ENCODE assay signal across 8 mouse cellular contexts in the genomic region with DNA sequence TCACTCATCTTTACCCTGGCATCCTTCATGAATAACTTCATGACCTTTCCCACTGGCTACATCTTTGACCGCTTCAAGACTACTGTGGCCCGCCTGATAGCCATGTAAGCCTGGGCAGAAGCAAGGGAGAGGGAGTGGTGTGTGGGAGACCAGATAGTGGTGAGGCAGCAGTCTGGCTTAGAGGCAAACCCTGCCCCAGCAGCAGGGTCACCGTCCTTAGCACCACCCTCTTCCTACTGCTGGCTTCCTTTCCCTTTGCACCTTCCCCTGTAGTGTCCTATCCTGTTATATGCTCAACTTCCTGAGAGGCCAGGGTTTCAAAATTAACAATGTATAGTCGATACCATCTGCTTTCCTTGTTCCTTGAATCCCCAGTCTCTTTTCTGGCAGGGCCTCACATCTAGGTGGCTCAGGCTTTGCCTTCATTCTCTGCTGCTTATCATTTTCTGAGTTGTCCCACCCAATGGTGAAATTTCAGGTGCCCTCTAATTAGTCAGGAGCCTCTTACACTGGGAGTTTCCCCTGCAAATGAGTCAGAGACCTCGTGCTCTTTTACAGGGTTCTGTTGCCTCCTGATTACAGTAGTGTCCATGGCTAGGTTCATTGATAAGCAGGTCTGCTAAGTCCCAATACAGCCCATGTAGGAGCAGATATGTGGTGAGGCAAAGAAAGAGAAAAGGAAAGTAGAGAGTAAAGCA. TPM values are rescaled to one million over a fixed set of nuclear protein-coding genes. Genes with fewer than 3 reads are reported as not detected.
DNase-seq lines count a peak whose midpoint lies in the region; ATAC-seq and TF ChIP-seq lines count a peak whose summit lies in the region.

No protein-coding gene starts in this region.

- H3K4me1 ChIP-seq in CH12.LX (ENCODE audit: control insufficient read depth in 1 of 2, insufficient read depth in 2 of 2) = peaks cover 2 to 42% of the 10 kb centered on the region in 2 experiments; a peak in 3 of 4 replicates
- peaks cover 15% of the 10 kb centered on the region; the same call in 1 of the 2 replicates for H3K4me1 ChIP-seq in brown adipose tissue, adult 24 weeks (ENCODE audit: control insufficient read depth, insufficient read depth, insufficient read length, low read length)

- peaks cover 24 to 44% of the 10 kb centered on the region in 2 experiments for H3K36me3 ChIP-seq in CH12.LX (replicated peaks in 1 of 2; ENCODE audit: control insufficient read depth in 1 of 2, insufficient read depth in 1 of 2, low read length in 1 of 2)

- dilution Hi-C loops in CH12.LX (cut with MboI; ENCODE audit: extremely low pct_ligation_motif_present, extremely low pct_unique_long_range_greater_than_20kb, low sequenced_read_pairs) = no loop called here

- TF ChIP-seq RAD21 in CH12.LX (IDR thresholded peaks at IDR 0.05; ENCODE audit: low read depth, low read length) = no peak

- no peak for TF ChIP-seq CTCF in CH12.LX (conservative IDR thresholded peaks at IDR 0.05 in 1 of 2, IDR thresholded peaks at IDR 0.05 in 1 of 2; ENCODE audit: low read depth in 2 of 2, low read length in 2 of 2)

- peak overlapping the region; percentile 58 to 78 (median 77) for H3K4me3 ChIP-seq in CH12.LX (replicated peaks in 1 of 3; ENCODE audit: low read depth in 2 of 3, low read length in 2 of 3, poor library complexity in 1 of 3)
- H3K4me3 ChIP-seq in brown adipose tissue, adult 24 weeks (ENCODE audit: insufficient read depth, low read depth, low read length) = peak overlapping the region; percentile 64

- peak overlapping the region; percentile 72 for H3K4me2 ChIP-seq in CH12.LX (ENCODE audit: insufficient read depth, low read depth, poor library complexity, severe bottlenecking)

- H3K79me2 ChIP-seq in CH12.LX (replicated peaks; ENCODE audit: control insufficient read depth, extremely low read depth, insufficient read depth, poor library complexity, severe bottlenecking) = peaks cover 29% of the 10 kb centered on the region

- peak; percentile 61 for TF ChIP-seq POLR2A in CH12.LX (IDR thresholded peaks at IDR 0.05; ENCODE audit: low read depth, low read length)

- peak overlapping the region; percentile 87 for H3K9ac ChIP-seq in CH12.LX (ENCODE audit: insufficient read depth, low read depth)

- in situ Hi-C loops in CH12.LX (cut with MboI; ENCODE audit: low pct_ligation_motif_present, low pct_unique_long_range_greater_than_20kb, low sequenced_read_pairs) = no loop called here

- H3K27ac ChIP-seq in CH12.LX (ENCODE audit: insufficient read depth, low read depth) = peak overlapping the region; percentile 92
- H3K27ac ChIP-seq in brown adipose tissue, adult 24 weeks (replicated peaks; ENCODE audit: low read depth, low read length) = peak overlapping the region; percentile 87

- no peaks in the 10 kb centered on the region for H3K27me3 ChIP-seq in CH12.LX (replicated peaks)

- intact Hi-C loops in heart, postnatal 14 days (cut with DNase I) = loop anchor here (5.0 kb wide), 1 partner anchor 51 kb away; a partner anchor contains a TSS
- intact Hi-C loops in left cerebral cortex, postnatal 14 days (cut with DNase I) = no loop called here

- peak; percentile 20; the same call in 1 of the 2 replicates for ATAC-seq in neutrophil, adult 5-6 weeks (ENCODE audit: extremely low read depth, insufficient number of reproducible peaks, low FRiP score, poor library complexity, severe bottlenecking)

- no peak for TF ChIP-seq EP300 in CH12.LX (IDR thresholded peaks at IDR 0.05; ENCODE audit: low read length)

- H3K9me3 ChIP-seq in CH12.LX (replicated peaks; ENCODE audit: low read length) = no peaks in the 10 kb centered on the region

- peak; percentile 92 for DNase-seq in CH12.LX (ENCODE audit: extremely low read depth)
- DNase-seq in heart, postnatal 14 days = peak; percentile 40 to 49
- DNase-seq in liver = peak; percentile 87
- DNase-seq in retina, postnatal 1 day = no peak
- DNase-seq in left cerebral cortex, postnatal 14 days (ENCODE audit: low spot score in 2 of 2) = no peak
- DNase-seq in frontal cortex, postnatal 10 days (ENCODE audit: low spot score in 2 of 2) = no peak

TF ChIP-seq in CH12.LX, 34 proteins besides CTCF, POLR2A, EP300 and RAD21:
- peak; percentile 69; the same call in 1 of the 2 replicates for TF ChIP-seq MAZ (IDR thresholded peaks at IDR 0.05; ENCODE audit: low read depth, low read length)
- TF ChIP-seq MXI1 (IDR thresholded peaks at IDR 0.05; ENCODE audit: low read depth, low read length) = peak; percentile 85; the same call in 1 of the 2 replicates
- no peak; the same call in 1 of the 2 replicates for TF ChIP-seq UBTF (IDR thresholded peaks at IDR 0.05; ENCODE audit: low read depth, low read length)
- TF ChIP-seq JUN (IDR thresholded peaks at IDR 0.05; ENCODE audit: insufficient read depth, low read depth, low read length) = peak; percentile 52; the same call in 1 of the 2 replicates
- TF ChIP-seq ZMIZ1 (IDR thresholded peaks at IDR 0.05; ENCODE audit: low read depth, low read length) = peak; percentile 86; the same call in 1 of the 2 replicates
- no peak for TF ChIP-seq CHD2 (IDR thresholded peaks at IDR 0.05; ENCODE audit: low read length)
- no peak for TF ChIP-seq E2F4 (IDR thresholded peaks at IDR 0.05; ENCODE audit: insufficient replicate concordance, low read depth, low read length)
- TF ChIP-seq MAX (IDR thresholded peaks at IDR 0.05; ENCODE audit: low read length) = peak; percentile 90; the same call in 1 of the 2 replicates
- peak; percentile 80 for TF ChIP-seq TBP (conservative IDR thresholded peaks at IDR 0.05; ENCODE audit: low read depth, low read length)
- no peak for TF ChIP-seq ZC3H11A (IDR thresholded peaks at IDR 0.05; ENCODE audit: low read depth, low read length)
- TF ChIP-seq SIN3A (IDR thresholded peaks at IDR 0.05; ENCODE audit: low read length) = peak; percentile 86
- TF ChIP-seq POLR2AphosphoS2 (IDR thresholded peaks at IDR 0.05; ENCODE audit: low read depth, low read length) = peak; percentile 71; the same call in 1 of the 2 replicates
- TF ChIP-seq ELF1 (IDR thresholded peaks at IDR 0.05; ENCODE audit: low read depth, low read length) = peak; percentile 48
- TF ChIP-seq PAX5 (IDR thresholded peaks at IDR 0.05; ENCODE audit: low read length) = no peak
- TF ChIP-seq MYC (IDR thresholded peaks at IDR 0.05; ENCODE audit: low read depth, low read length) = peak; percentile 99; the same call in 1 of the 2 replicates
- TF ChIP-seq BHLHE40 (IDR thresholded peaks at IDR 0.05; ENCODE audit: low read depth, low read length) = no peak; the same call in 1 of the 2 replicates
- peak; percentile 38 for TF ChIP-seq USF2 (conservative IDR thresholded peaks at IDR 0.05; ENCODE audit: low read depth, low read length)
- peak; percentile 36; the same call in 1 of the 2 replicates for TF ChIP-seq RCOR1 (conservative IDR thresholded peaks at IDR 0.05; ENCODE audit: low read depth, low read length)
- peak; percentile 42 for TF ChIP-seq ETS1 (conservative IDR thresholded peaks at IDR 0.05; ENCODE audit: low read depth, low read length)
- TF ChIP-seq USF1 (IDR thresholded peaks at IDR 0.05; ENCODE audit: low read depth, low read length) = no peak
- TF ChIP-seq TCF12 (IDR thresholded peaks at IDR 0.05; ENCODE audit: low read depth, low read length) = peak; percentile 64
- no peak for TF ChIP-seq ZKSCAN1 (IDR thresholded peaks at IDR 0.05; ENCODE audit: borderline replicate concordance, low read depth, low read length)
- peak; percentile 63 for TF ChIP-seq JUND (conservative IDR thresholded peaks at IDR 0.05; ENCODE audit: low read depth, low read length)
- no peak; the same call in 1 of the 2 replicates for TF ChIP-seq NRF1 (IDR thresholded peaks at IDR 0.05; ENCODE audit: low read depth, low read length)
- TF ChIP-seq NELFE (IDR thresholded peaks at IDR 0.05; ENCODE audit: low read depth, low read length) = peak; percentile 69; the same call in 1 of the 2 replicates
- TF ChIP-seq HCFC1 (IDR thresholded peaks at IDR 0.05; ENCODE audit: low read depth, low read length) = no peak; the same call in 1 of the 2 replicates
- no peak for TF ChIP-seq ZNF384 (IDR thresholded peaks at IDR 0.05; ENCODE audit: low read depth, low read length)
- no peak for TF ChIP-seq SMC3 (IDR thresholded peaks at IDR 0.05; ENCODE audit: low read depth, low read length)

RNA-seq across cellular contexts. Expression of a gene that starts 2.0 kb away (rescaled TPM):
- total RNA-seq in CH12.LX (2012; rRNA removed) (121 and 136 TPM in 2 replicates), CH12.LX (2014; rRNA removed) (163 and 176 TPM in 2 replicates)
- polyA plus RNA-seq in CH12.LX (2012; ENCODE audit: insufficient read length, low read depth) = 140 and 174 TPM in 2 replicates
- polyA plus RNA-seq in brown adipose tissue, adult 24 weeks (2012; ENCODE audit: insufficient read depth, insufficient read length, missing spikeins) = 18.5 and 18.6 TPM in 2 replicates
- 100 to 1,000 TPM; 101 to 105 TPM for total RNA-seq in heart, postnatal 14 days (2021)
- 2.7 and 2.9 TPM in 2 replicates for total RNA-seq in neutrophil, adult 5-6 weeks (2017)
- 1 to 10 TPM in 1 of 2 experiments, under 1 TPM in 1; 0.99 to 1.1 TPM for total RNA-seq in left cerebral cortex, postnatal 14 days (2021)

RNA-seq across cellular contexts. Expression of a gene that starts 41.9 kb away (rescaled TPM):
- total RNA-seq in CH12.LX (2012; rRNA removed) = 0.81 and 1.5 TPM in 2 replicates
- 0.60 and 1.1 TPM in 2 replicates for total RNA-seq in CH12.LX (2014; rRNA removed)
- polyA plus RNA-seq in CH12.LX (2012; ENCODE audit: insufficient read length, low read depth) = 0.49 and 0.93 TPM in 2 replicates
- not detected in 2 replicates for polyA plus RNA-seq in brown adipose tissue, adult 24 weeks (2012; ENCODE audit: insufficient read depth, insufficient read length, missing spikeins)
- not detected for total RNA-seq in heart, postnatal 14 days (2021)
- total RNA-seq in neutrophil, adult 5-6 weeks (2017) = 0.93 TPM in 1 of 2 replicates, not detected in the other
- not detected for total RNA-seq in left cerebral cortex, postnatal 14 days (2021)

RNA-seq across cellular contexts. Expression of a gene that starts 49.6 kb away (rescaled TPM):
- not detected in 2 replicates for total RNA-seq in CH12.LX (2012; rRNA removed)
- not detected in 2 replicates for total RNA-seq in CH12.LX (2014; rRNA removed)
- polyA plus RNA-seq in CH12.LX (2012; ENCODE audit: insufficient read length, low read depth) = not detected in 2 replicates
- not detected in 2 replicates for polyA plus RNA-seq in brown adipose tissue, adult 24 weeks (2012; ENCODE audit: insufficient read depth, insufficient read length, missing spikeins)
- not detected for total RNA-seq in heart, postnatal 14 days (2021)
- not detected in 2 replicates for total RNA-seq in neutrophil, adult 5-6 weeks (2017)
- not detected for total RNA-seq in left cerebral cortex, postnatal 14 days (2021)

RNA-seq across cellular contexts. Expression of a gene that starts 51.9 kb away (rescaled TPM):
- total RNA-seq in CH12.LX (2012; rRNA removed) = not detected in 2 replicates
- not detected in 2 replicates for total RNA-seq in CH12.LX (2014; rRNA removed)
- not detected in 2 replicates for polyA plus RNA-seq in CH12.LX (2012; ENCODE audit: insufficient read length, low read depth)
- 1.5 TPM in 1 of 2 replicates, not detected in the other for polyA plus RNA-seq in brown adipose tissue, adult 24 weeks (2012; ENCODE audit: insufficient read depth, insufficient read length, missing spikeins)
- total RNA-seq in heart, postnatal 14 days (2021) = 1 to 10 TPM; 4.7 to 4.9 TPM
- not detected in 2 replicates for total RNA-seq in neutrophil, adult 5-6 weeks (2017)
- 10 to 100 TPM; 92.2 to 95.0 TPM for total RNA-seq in left cerebral cortex, postnatal 14 days (2021)

Comparison
In these comparisons a context has a peak if more than half of its experiments do, and no peak if none do; other contexts are left out.
1. DNase-seq: peak in CH12.LX (single experiment), heart, postnatal 14 days (2 of 2) and liver (single experiment); none in retina, postnatal 1 day (single experiment), left cerebral cortex, postnatal 14 days (0 of 2) and frontal cortex, postnatal 10 days (0 of 2).
2. RNA of a gene that starts 2.0 kb away (total RNA-seq): 121 to 176 TPM in CH12.LX and 101 to 105 TPM in heart, postnatal 14 days; 2.7 to 2.9 TPM in neutrophil, adult 5-6 weeks and 0.99 to 1.1 TPM in left cerebral cortex, postnatal 14 days; every median in the first group is over 10 times any median in the second.